Mouse (Mus musculus) thymus, postnatal 14 days (tissue): Measurements from ENCODE around the gene Ift57.

ENCODE experiments used
- DNase-seq: peaks from one replicate; pipeline ENCODE4 v3.0.0; 2021

The Ift57 gene

GRCm38 (mm10) chr16:49698620-49699525, at the start of gene Ift57:
Ift57 (plus strand) TSS chr16:49699233.
- peak; percentile 99 for DNase-seq

- peak; percentile 3 for DNase-seq
Observed at GRCm38 (mm10) chr16:49657182-49657581, 41.9 kb upstream of the Ift57 start.

- no peak for DNase-seq
Observed at GRCm38 (mm10) chr16:49658029-49658428, 41.0 kb upstream of the Ift57 start.

GRCm38 (mm10) chr16:49659131-49659530, 39.9 kb upstream of the Ift57 start:
- no peak for DNase-seq

GRCm38 (mm10) chr16:49660111-49660510, 38.9 kb upstream of the Ift57 start:
- no peak for DNase-seq

GRCm38 (mm10) chr16:49662201-49662600, 36.8 kb upstream of the Ift57 start:
- DNase-seq: no peak

- DNase-seq: no peak
Observed at GRCm38 (mm10) chr16:49664677-49665076, 34.4 kb upstream of the Ift57 start.

- no peak for DNase-seq
Observed at GRCm38 (mm10) chr16:49679666-49680065, 19.4 kb upstream of the Ift57 start.

GRCm38 (mm10) chr16:49684961-49685360, 14.1 kb upstream of the Ift57 start:
- no peak for DNase-seq

- DNase-seq: no peak
Observed at GRCm38 (mm10) chr16:49699821-49700220, 788 bp downstream of the Ift57 start.

- DNase-seq: peak; percentile 67
Observed at GRCm38 (mm10) chr16:49708074-49708473, 9.0 kb downstream of the Ift57 start.

GRCm38 (mm10) chr16:49710188-49710587, 11.2 kb downstream of the Ift57 start:
- no peak for DNase-seq

GRCm38 (mm10) chr16:49713302-49713701, 14.3 kb downstream of the Ift57 start:
- no peak for DNase-seq

GRCm38 (mm10) chr16:49720671-49721070, 21.6 kb downstream of the Ift57 start:
- DNase-seq: no peak

- no peak for DNase-seq
Observed at GRCm38 (mm10) chr16:49721678-49722077, 22.6 kb downstream of the Ift57 start.

GRCm38 (mm10) chr16:49723222-49723621, 24.2 kb downstream of the Ift57 start:
- DNase-seq: no peak

- no peak for DNase-seq
Observed at GRCm38 (mm10) chr16:49724232-49724631, 25.2 kb downstream of the Ift57 start.

GRCm38 (mm10) chr16:49724931-49725330, 25.9 kb downstream of the Ift57 start:
- no peak for DNase-seq

- no peak for DNase-seq
Observed at GRCm38 (mm10) chr16:49725446-49725845, 26.4 kb downstream of the Ift57 start.

- no peak for DNase-seq
Observed at GRCm38 (mm10) chr16:49726216-49726615, 27.2 kb downstream of the Ift57 start.

GRCm38 (mm10) chr16:49726761-49727160, 27.7 kb downstream of the Ift57 start:
- no peak for DNase-seq

GRCm38 (mm10) chr16:49736536-49736935, 37.5 kb downstream of the Ift57 start:
- DNase-seq: no peak

GRCm38 (mm10) chr16:49747360-49747759, 48.3 kb downstream of the Ift57 start:
- no peak for DNase-seq

GRCm38 (mm10) chr16:49752906-49753305, 53.9 kb downstream of the Ift57 start:
- no peak for DNase-seq

- DNase-seq: no peak
Observed at GRCm38 (mm10) chr16:49753318-49753717, 54.3 kb downstream of the Ift57 start.
